Mouse (Mus musculus) intestine, postnatal 0 days (tissue): ENCODE measurements around the gene Wbp1. TPM values are rescaled to one million over a fixed set of nuclear protein-coding genes. Genes with fewer than 3 reads are reported as not detected.
A peak's percentile ranks its signal among the peaks of the same experiment; 100 is the strongest.
"Not testable (repeated sequence)": the region's sequence is repeated elsewhere in the genome, so short reads cannot be mapped to it uniquely, and the experiment has no call there.

ENCODE experiments used
- ATAC-seq: fragments of 200-750 bp; cut with Nextera tagmentation; 2 replicates; pipeline ENCODE4 v1.8.0; 2017; ENCODE audit warnings: mild to moderate bottlenecking, moderate TSS enrichment, moderate library complexity
- H3K27ac ChIP-seq: fragments of 300-500 bp; sonication (generic); 2 replicates; pipeline ENCODE4 v1.5.1; 2014; ENCODE audit warnings: mild to moderate bottlenecking, low read depth, low read length, moderate library complexity
- H3K27me3 ChIP-seq: fragments of 300-500 bp; sonication (generic); replicated peaks from 2 replicates; pipeline ENCODE4 v1.6.1; 2014; ENCODE audit warnings: low read length, mixed read lengths; ENCODE audit not compliant: control insufficient read depth, insufficient read depth
- H3K36me3 ChIP-seq: fragments of 300-500 bp; sonication (generic); 2 replicates; pipeline ENCODE4 v1.6.1; 2014; ENCODE audit warnings: mild to moderate bottlenecking, moderate library complexity; ENCODE audit not compliant: control insufficient read depth, insufficient read depth
- H3K4me1 ChIP-seq: fragments of 300-500 bp; sonication (generic); replicated peaks from 2 replicates; pipeline ENCODE4 v1.6.1; 2014; ENCODE audit warnings: antibody characterized with exemption, low read length, mixed read lengths; ENCODE audit not compliant: control insufficient read depth, insufficient read depth
- H3K4me2 ChIP-seq: fragments of 300-500 bp; sonication (generic); replicated peaks from 2 replicates; pipeline ENCODE4 v1.6.1; 2014; ENCODE audit warnings: low read depth, mild to moderate bottlenecking, moderate library complexity
- H3K4me3 ChIP-seq: fragments of 300-500 bp; sonication (generic); 2 replicates; pipeline ENCODE4 v1.5.1; 2014; ENCODE audit warnings: low read depth, low read length
- H3K9ac ChIP-seq: fragments of 300-500 bp; sonication (generic); 2 replicates; pipeline ENCODE4 v1.6.1; 2014; ENCODE audit warnings: mild to moderate bottlenecking, low read depth, low read length
- H3K9me3 ChIP-seq: fragments of 300-500 bp; sonication (generic); 2 replicates; pipeline ENCODE4 v1.6.1; 2016; ENCODE audit warnings: mixed run types; ENCODE audit not compliant: control insufficient read depth
- CTCF ChIP-seq: sonication (generic); IDR thresholded peaks from 2 replicates; pipeline ENCODE4 v1.5.1; 2016; ENCODE audit warnings: low read depth, mild to moderate bottlenecking, control low read depth, antibody characterized with exemption, moderate library complexity
- WGBS: fragments of 180-500 bp; shearing (Covaris S2); extraction: QIAGEN DNeasy Blood & Tissue Kit; methylation state at CpG from one replicate; pipeline ENCODE4 v1.1.7; 2014; 5-methylcytosine and 5-hydroxymethylcytosine counted together
- polyA plus RNA-seq: library from polyadenylated mRNA; unstranded; fragments of >200 nt; fragmentation: Nextera tagmentation; extraction: Ambion mirVana; gene quantifications from 2 replicates; pipeline ENCODE4 v1.2.1, GENCODE M21; 2015

Gene Wbp1
- polyA plus RNA-seq, 1 experiment from 2014 or later, result 72.7 TPM

- H3K27ac ChIP-seq, result peak overlapping the region; percentile 3; the same call in 1 of the 2 replicates
- no peaks in the 10 kb centered on the region for H3K36me3 ChIP-seq
- H3K4me3 ChIP-seq, result peak overlapping the region; percentile 69
- H3K9ac ChIP-seq, result peak overlapping the region; percentile 68; the same call in 1 of the 2 replicates
- H3K27me3 ChIP-seq, result peaks cover 13% of the 10 kb centered on the region; the same call in 1 of the 2 replicates
- TF ChIP-seq CTCF, result no peak
- peak overlapping the region; percentile 59 for H3K4me2 ChIP-seq
- peak; percentile 6; the same call in 1 of the 2 replicates for ATAC-seq
- 3% methylated on average over 6 of the region's 6 CpGs for WGBS
- H3K9me3 ChIP-seq, result no peaks in the 10 kb centered on the region
- peaks cover 12% of the 10 kb centered on the region; the same call in 1 of the 2 replicates for H3K4me1 ChIP-seq
These were observed 43.8 kb upstream of the Wbp1 start for GRCm38 (mm10) chr6:83165026-83165606.

DNA sequence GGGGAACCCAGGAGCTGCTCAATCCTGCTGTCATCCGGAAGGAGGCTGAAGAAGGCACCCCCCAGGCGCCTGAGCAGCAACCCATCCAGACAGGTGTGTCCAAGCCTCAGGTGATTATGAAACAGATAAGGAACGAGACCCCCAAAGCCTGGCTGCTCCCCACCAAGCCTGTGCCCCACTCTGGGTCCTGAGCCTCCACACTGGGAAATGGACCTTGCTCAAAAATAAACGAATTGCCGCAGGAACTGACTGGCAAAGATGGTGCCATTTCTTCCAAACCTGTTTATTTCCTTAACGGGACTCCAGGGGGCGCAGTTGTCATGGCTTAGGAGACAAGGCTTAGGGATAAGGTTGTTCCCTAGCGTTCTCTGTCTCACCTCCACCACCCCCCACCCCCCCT is 41.3 kb upstream of the Wbp1 start:
- H3K27me3 ChIP-seq, result peaks cover 13% of the 10 kb centered on the region; the same call in 1 of the 2 replicates
- peak overlapping the region; percentile 52 for H3K4me3 ChIP-seq
- H3K4me2 ChIP-seq, result peak overlapping the region; percentile 88
- H3K9me3 ChIP-seq, result no peaks in the 10 kb centered on the region
- TF ChIP-seq CTCF, result peak; percentile 85
- no peak overlapping the region for H3K27ac ChIP-seq
- H3K9ac ChIP-seq, result peak overlapping the region; percentile 45
- H3K36me3 ChIP-seq, result no peaks in the 10 kb centered on the region
- under 1% methylated on average over 8 of the region's 8 CpGs for WGBS
- 0 out of 2 replicates have a peak, but pooled peaks cover 12% of the 10 kb centered on the region for H3K4me1 ChIP-seq
- peak; percentile 34 for ATAC-seq

GRCm38 (mm10) chr6:83161921-83162641 is 40.7 kb upstream of the Wbp1 start:
- H3K27me3 ChIP-seq, result peaks cover 13% of the 10 kb centered on the region; the same call in 1 of the 2 replicates
- peak; percentile 37 for ATAC-seq
- TF ChIP-seq CTCF, result no peak
- WGBS, result under 1% methylated on average over 49 of the region's 49 CpGs
- no peaks in the 10 kb centered on the region for H3K9me3 ChIP-seq
- peak overlapping the region; percentile 45 for H3K9ac ChIP-seq
- peak overlapping the region; percentile 88 for H3K4me2 ChIP-seq
- H3K36me3 ChIP-seq, result no peaks in the 10 kb centered on the region
- H3K4me3 ChIP-seq, result peak overlapping the region; percentile 52
- H3K27ac ChIP-seq, result no peak overlapping the region
- H3K4me1 ChIP-seq, result 0 out of 2 replicates have a peak, but pooled peaks cover 12% of the 10 kb centered on the region

GRCm38 (mm10) chr6:83161442-83161841 is 40.1 kb upstream of the Wbp1 start:
- Histone ChIP-seq H3K9me3 (no peaks in the 10 kb centered on the region), H3K4me2 (peak overlapping the region; percentile 88), H3K27me3 (peaks cover 13% of the 10 kb centered on the region; the same call in 1 of the 2 replicates), H3K36me3 (no peaks in the 10 kb centered on the region), H3K4me1 (0 out of 2 replicates have a peak, but pooled peaks cover 12% of the 10 kb centered on the region), H3K4me3 (peak overlapping the region; percentile 52), H3K27ac (no peak overlapping the region), H3K9ac (peak overlapping the region; percentile 45; the same call in 1 of the 2 replicates)
- TF ChIP-seq CTCF, result no peak
- ATAC-seq, result no peak
- WGBS, result 22% methylated on average over 19 of the region's 19 CpGs

DNA sequence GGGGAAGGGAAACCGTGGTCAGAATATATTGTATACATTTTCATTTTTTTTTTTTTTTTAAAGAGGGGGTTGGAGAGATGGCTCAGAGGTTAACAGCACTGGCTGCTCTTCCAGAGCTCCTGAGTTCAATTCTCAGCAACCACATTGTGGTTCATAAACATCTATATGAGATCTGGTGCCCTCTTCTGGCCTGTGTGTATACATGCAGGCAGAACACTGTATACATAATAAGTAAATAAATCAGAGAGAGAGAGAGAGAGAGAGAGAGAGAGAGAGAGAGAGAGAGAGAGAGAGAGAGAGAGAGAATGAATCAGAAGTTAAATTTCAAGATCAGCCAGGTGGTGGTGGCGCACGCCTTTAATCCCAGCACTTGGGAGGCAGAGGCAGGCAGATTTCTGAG is 38.1 kb upstream of the Wbp1 start:
- not testable (repeated sequence) for ATAC-seq, H3K36me3 ChIP-seq, H3K9me3 ChIP-seq, H3K9ac ChIP-seq, H3K4me3 ChIP-seq, H3K27ac ChIP-seq, H3K4me2 ChIP-seq
- 25% methylated on average over 3 of the region's 3 CpGs for WGBS
- Histone ChIP-seq H3K4me1 (peaks cover 17% of the 10 kb centered on the region), H3K27me3 (peaks cover 13% of the 10 kb centered on the region; the same call in 1 of the 2 replicates)
- peak; percentile 76 for TF ChIP-seq CTCF

GRCm38 (mm10) chr6:83156259-83156684 is 34.9 kb upstream of the Wbp1 start, which contains the start of the genes Wdr54 and 1700003E16Rik:
TSS of gene Wdr54 (minus strand) at chr6:83156397.
TSS of gene 1700003E16Rik (plus strand) at chr6:83156404.
- Histone ChIP-seq H3K9me3 (no peaks in the 10 kb centered on the region), H3K4me3 (peak within 1 kb of the TSS; percentile 47), H3K27ac (no peak within 1 kb of the TSS), H3K27me3 (0 out of 2 replicates have a peak, but pooled peaks cover 6% of the 10 kb centered on the region), H3K9ac (no peak within 1 kb of the TSS), H3K4me2 (peak within 1 kb of the TSS; percentile 88), H3K36me3 (peaks cover 13% of the 10 kb centered on the region), H3K4me1 (peaks cover 6% of the 10 kb centered on the region)
- WGBS, result under 1% methylated on average over 32 of the region's 32 CpGs
- TF ChIP-seq CTCF, result no peak
- 0 out of 2 replicates have a peak, but pooled peaks have one; percentile 25 for ATAC-seq
